Mouse (Mus musculus) layer of hippocampus, adult 6 months (tissue): ENCODE data around the gene A530032D15Rik. TPM values are rescaled to one million over a fixed set of nuclear protein-coding genes. Genes with fewer than 3 reads are reported as not detected.

ENCODE experiments used
- long read RNA-seq, 2 experiments: library from polyadenylated mRNA; unstranded; transcript quantifications; one replicate each; pipeline ENCODE4 v2.0.0; 2019 to 2020
- polyA plus RNA-seq: library from polyadenylated mRNA; unstranded; fragments of <200 nt; fragmentation: Nextera tagmentation; gene quantifications from 2 replicates; pipeline ENCODE4 v1.2.3, GENCODE M21; 2021

Gene A530032D15Rik
- not detected in 2 replicates for polyA plus RNA-seq
- long read RNA-seq, experiment 1, result 0 reads
- long read RNA-seq, experiment 2, result 0 reads

GRCm38 (mm10) chr1:85109753-85110152, at the start of gene A530032D15Rik:
Gene A530032D15Rik, minus strand, starts transcription at chr1:85109853.

GRCm38 (mm10) chr1:85099864-85100263, 9.8 kb downstream of the A530032D15Rik start, which contains the start of gene Gm10553:
Gene Gm10553, plus strand, starts transcription at chr1:85100164.

Other genes starting within 250 kb of the A530032D15Rik start
- 5.8 and 7.1 TPM in 2 replicates for gene Slc16a14, start 174.7 kb downstream of the A530032D15Rik start, polyA plus RNA-seq
- not detected in 2 replicates for gene Gm10553, start 9.7 kb downstream of the A530032D15Rik start, polyA plus RNA-seq
- not detected in 2 replicates for gene C130026I21Rik, start 160.7 kb upstream of the A530032D15Rik start, polyA plus RNA-seq